Mouse (Mus musculus): ENCODE measurements around the gene Cd80. TPM values are rescaled to one million over a fixed set of nuclear protein-coding genes. Genes with fewer than 3 reads are reported as not detected.

The Cd80 gene
- polyA plus RNA-seq, 1 experiment from 2014 or later, result 0.59 TPM

GRCm38 (mm10) chr16:38451421-38452205 is 3.7 kb upstream of the Cd80 start:
- Histone ChIP-seq H3K4me2 (replicated peaks) (peak overlapping the region; percentile 77), H3K4me3 (peak overlapping the region; percentile 96), H3K9me3 (no peaks in the 10 kb centered on the region), H3K27me3 (no peaks in the 10 kb centered on the region), H3K27ac (replicated peaks) (peak overlapping the region; percentile 87), H3K4me1 (peaks cover 13% of the 10 kb centered on the region), H3K9ac (replicated peaks) (peak overlapping the region; percentile 98), H3K36me3 (peaks cover 22% of the 10 kb centered on the region)
- WGBS, result 43% methylated on average over 12 of the region's 12 CpGs
- no peak; the same call in 1 of the 2 replicates for ATAC-seq (replicated peaks)

GRCm38 (mm10) chr16:38452442-38453202 is 2.7 kb upstream of the Cd80 start, which contains the start of gene Adprh:
Gene Adprh, minus strand, starts transcription at chr16:38452703.
- Histone ChIP-seq H3K4me3 (peak within 1 kb of the TSS; percentile 96), H3K27me3 (no peaks in the 10 kb centered on the region), H3K4me2 (replicated peaks) (peak within 1 kb of the TSS; percentile 77), H3K27ac (replicated peaks) (peak within 1 kb of the TSS; percentile 87), H3K9me3 (no peaks in the 10 kb centered on the region), H3K36me3 (peaks cover 13% of the 10 kb centered on the region), H3K9ac (replicated peaks) (peak within 1 kb of the TSS; percentile 98), H3K4me1 (peaks cover 13% of the 10 kb centered on the region)
- WGBS, result 2% methylated on average over 52 of the region's 61 CpGs
- ATAC-seq (replicated peaks), result peak; percentile 98

- H3K4me3 ChIP-seq, result peak overlapping the region; percentile 96
- H3K9me3 ChIP-seq, result no peaks in the 10 kb centered on the region
- 21% methylated on average over 3 of the region's 3 CpGs for WGBS
- peak overlapping the region; percentile 77 for H3K4me2 ChIP-seq (replicated peaks)
- H3K27ac ChIP-seq (replicated peaks), result peak overlapping the region; percentile 87
- peaks cover 10% of the 10 kb centered on the region for H3K36me3 ChIP-seq
- H3K9ac ChIP-seq (replicated peaks), result peak overlapping the region; percentile 98
- H3K4me1 ChIP-seq, result peaks cover 13% of the 10 kb centered on the region
- no peak for ATAC-seq (replicated peaks)
- H3K27me3 ChIP-seq, result no peaks in the 10 kb centered on the region
These were observed 2.2 kb upstream of the Cd80 start for GRCm38 (mm10) chr16:38453203-38453553.

DNA sequence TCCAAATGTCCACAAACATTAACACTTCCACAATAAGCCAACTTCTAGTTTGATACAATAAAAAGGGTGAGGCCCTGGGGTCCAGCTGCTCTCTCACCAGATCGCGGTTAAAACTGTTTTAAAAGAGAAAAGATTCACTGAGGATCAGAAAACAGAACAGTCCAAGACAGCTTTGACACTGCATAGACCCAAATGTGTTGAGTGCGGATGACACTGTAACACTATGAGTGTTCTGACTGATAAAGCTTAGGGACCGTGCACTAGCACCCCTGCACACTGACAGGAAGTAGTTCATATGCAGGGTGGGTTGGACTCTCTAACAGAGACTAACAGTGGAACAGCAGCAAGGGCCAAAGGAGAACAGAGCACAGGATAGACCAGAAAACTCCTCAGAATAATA is 1.4 kb upstream of the Cd80 start:
- ATAC-seq (replicated peaks), result no peak
- Histone ChIP-seq H3K27ac (replicated peaks) (no peak overlapping the region), H3K9ac (replicated peaks) (no peak overlapping the region), H3K4me2 (replicated peaks) (no peak overlapping the region), H3K4me1 (peaks cover 13% of the 10 kb centered on the region), H3K4me3 (no peak overlapping the region), H3K9me3 (no peaks in the 10 kb centered on the region), H3K36me3 (peaks cover 6% of the 10 kb centered on the region), H3K27me3 (no peaks in the 10 kb centered on the region)
- 93% methylated on average over 4 of the region's 4 CpGs for WGBS

- peaks cover 13% of the 10 kb centered on the region for H3K4me1 ChIP-seq
- no peak overlapping the region for H3K4me3 ChIP-seq
- 78% methylated on average over 11 of the region's 11 CpGs for WGBS
- no peaks in the 10 kb centered on the region for H3K27me3 ChIP-seq
- H3K27ac ChIP-seq (replicated peaks), result no peak overlapping the region
- H3K9me3 ChIP-seq, result no peaks in the 10 kb centered on the region
- no peak for ATAC-seq (replicated peaks)
- no peak overlapping the region for H3K9ac ChIP-seq (replicated peaks)
- H3K4me2 ChIP-seq (replicated peaks), result no peak overlapping the region
- peaks cover 6% of the 10 kb centered on the region for H3K36me3 ChIP-seq
These were observed 667 bp upstream of the Cd80 start for GRCm38 (mm10) chr16:38454533-38455254.

DNA sequence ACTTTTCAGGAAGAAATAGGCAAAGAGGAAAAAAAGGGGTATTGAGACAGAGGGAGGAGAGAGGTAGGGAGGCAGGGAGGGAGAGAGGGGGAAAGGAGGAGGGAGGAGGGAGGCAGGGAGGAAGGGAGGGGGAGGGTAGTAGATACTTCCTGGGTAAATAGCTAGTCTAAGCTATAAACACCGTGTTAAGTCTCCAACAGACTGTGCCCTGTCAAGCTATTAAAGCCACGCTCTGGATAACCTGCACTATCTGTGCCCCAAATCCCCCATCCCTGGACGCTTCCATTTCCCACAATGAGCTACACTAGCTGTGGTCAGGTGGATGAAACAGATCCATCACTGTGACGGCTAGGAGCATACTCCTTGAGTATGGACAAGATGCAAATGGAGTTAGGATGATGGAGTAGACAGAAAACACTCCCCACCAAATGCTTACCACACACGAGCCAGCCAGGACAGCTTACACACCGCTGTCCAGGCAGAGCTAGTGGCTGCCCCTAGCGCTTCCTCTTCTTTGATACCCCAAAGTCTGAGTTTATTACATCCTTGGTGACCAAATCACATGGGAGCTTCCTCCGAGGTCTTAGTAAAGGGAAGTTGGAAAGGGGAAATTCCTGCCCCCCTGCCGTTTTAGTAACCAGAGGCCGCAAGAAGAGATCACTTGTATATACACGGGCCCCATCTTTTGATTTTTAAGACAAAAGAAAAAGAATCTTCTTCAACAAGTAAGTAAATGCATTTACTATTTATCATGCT is 1.6 kb downstream of the Cd80 start:
- H3K9me3 ChIP-seq, result no peaks in the 10 kb centered on the region
- H3K4me3 ChIP-seq, result no peak overlapping the region
- H3K27me3 ChIP-seq, result no peaks in the 10 kb centered on the region
- no peak overlapping the region for H3K27ac ChIP-seq (replicated peaks)
- H3K4me1 ChIP-seq, result peaks cover 3% of the 10 kb centered on the region; the same call in 1 of the 2 replicates
- H3K9ac ChIP-seq (replicated peaks), result no peak overlapping the region
- H3K4me2 ChIP-seq (replicated peaks), result no peak overlapping the region
- H3K36me3 ChIP-seq, result no peaks in the 10 kb centered on the region
- WGBS, result 69% methylated on average over 11 of the region's 11 CpGs
- no peak for ATAC-seq (replicated peaks)

DNA sequence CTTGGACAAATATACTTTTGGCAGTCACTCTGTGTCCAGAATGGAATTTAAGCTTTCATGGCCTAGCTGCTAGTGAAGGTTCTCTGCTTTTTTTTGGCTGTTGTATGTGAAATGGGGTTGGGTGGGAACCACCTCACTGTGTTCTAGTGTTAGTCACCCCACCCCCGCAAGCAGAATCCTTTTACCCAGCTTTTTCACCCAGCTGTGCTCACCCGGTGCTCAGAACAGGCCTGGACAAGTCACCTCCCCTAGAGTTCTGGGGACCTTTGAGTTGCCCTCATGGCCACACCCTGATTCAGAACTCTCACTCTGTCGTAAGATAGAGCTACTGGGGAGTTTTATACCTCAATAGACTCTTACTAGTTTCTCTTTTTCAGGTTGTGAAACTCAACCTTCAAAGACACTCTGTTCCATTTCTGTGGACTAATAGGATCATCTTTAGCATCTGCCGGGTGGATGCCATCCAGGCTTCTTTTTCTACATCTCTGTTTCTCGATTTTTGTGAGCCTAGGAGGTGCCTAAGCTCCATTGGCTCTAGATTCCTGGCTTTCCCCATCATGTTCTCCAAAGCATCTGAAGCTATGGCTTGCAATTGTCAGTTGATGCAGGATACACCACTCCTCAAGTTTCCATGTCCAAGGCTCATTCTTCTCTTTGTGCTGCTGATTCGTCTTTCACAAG is 3.4 kb downstream of the Cd80 start:
- ATAC-seq (replicated peaks), result no peak
- Histone ChIP-seq H3K27ac (replicated peaks) (no peak overlapping the region), H3K4me2 (replicated peaks) (no peak overlapping the region), H3K9me3 (no peaks in the 10 kb centered on the region), H3K27me3 (no peaks in the 10 kb centered on the region), H3K9ac (replicated peaks) (no peak overlapping the region), H3K4me3 (no peak overlapping the region), H3K36me3 (no peaks in the 10 kb centered on the region), H3K4me1 (no peaks in the 10 kb centered on the region)
- 73% methylated on average over 6 of the region's 6 CpGs for WGBS

GRCm38 (mm10) chr16:38459990-38460389 is 4.6 kb downstream of the Cd80 start:
- no peaks in the 10 kb centered on the region for H3K4me1 ChIP-seq
- H3K27ac ChIP-seq (replicated peaks), result no peak overlapping the region
- H3K27me3 ChIP-seq, result no peaks in the 10 kb centered on the region
- no peak for ATAC-seq (replicated peaks)
- H3K4me3 ChIP-seq, result no peak overlapping the region
- 88% methylated on average over 4 of the region's 4 CpGs for WGBS
- H3K4me2 ChIP-seq (replicated peaks), result no peak overlapping the region
- no peaks in the 10 kb centered on the region for H3K36me3 ChIP-seq
- H3K9ac ChIP-seq (replicated peaks), result no peak overlapping the region
- H3K9me3 ChIP-seq, result no peaks in the 10 kb centered on the region

DNA sequence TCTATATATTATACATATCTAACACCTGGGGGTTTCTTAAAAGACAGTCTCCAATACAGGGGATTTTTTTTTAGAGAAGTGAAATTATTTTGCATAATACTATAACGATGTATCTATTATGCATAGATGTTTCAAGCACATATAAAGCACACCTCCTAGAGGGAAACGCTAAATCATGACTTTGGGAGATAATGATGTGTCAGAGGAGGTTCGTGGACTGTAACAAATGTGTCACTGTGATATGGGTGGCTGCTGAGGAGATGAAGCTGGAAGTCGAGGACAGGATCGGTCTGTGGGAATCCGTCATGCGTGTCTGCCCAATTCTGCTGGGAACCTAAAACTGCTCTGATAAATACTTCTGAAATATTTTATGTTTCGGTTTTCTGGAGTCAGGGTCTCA is 6.4 kb downstream of the Cd80 start:
- Histone ChIP-seq H3K27ac (replicated peaks) (no peak overlapping the region), H3K9me3 (no peaks in the 10 kb centered on the region), H3K4me2 (replicated peaks) (no peak overlapping the region), H3K4me1 (no peaks in the 10 kb centered on the region), H3K9ac (replicated peaks) (no peak overlapping the region), H3K4me3 (no peak overlapping the region), H3K27me3 (no peaks in the 10 kb centered on the region), H3K36me3 (no peaks in the 10 kb centered on the region)
- ATAC-seq (replicated peaks), result no peak
- WGBS, result 86% methylated on average over 8 of the region's 8 CpGs

DNA sequence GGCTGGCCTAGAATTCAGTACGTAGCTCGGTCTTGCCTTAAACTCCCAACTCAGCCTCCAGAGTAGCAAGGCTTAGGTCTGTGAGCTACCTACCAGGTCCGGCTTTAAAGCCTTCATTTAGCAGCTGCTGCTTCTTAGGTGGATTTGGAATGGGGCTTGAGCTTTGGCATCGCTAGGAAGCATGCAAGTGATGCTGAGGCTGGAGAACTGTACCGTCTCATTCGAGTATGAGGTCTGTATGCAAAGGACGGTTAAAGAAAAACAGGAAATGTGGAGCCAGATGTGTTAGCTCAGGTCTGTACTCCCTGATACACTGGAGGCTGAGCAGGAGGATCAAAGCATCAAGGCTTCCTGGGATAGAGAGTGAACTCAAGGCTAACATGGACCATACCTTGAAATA is 6.8 kb downstream of the Cd80 start:
- Histone ChIP-seq H3K36me3 (no peaks in the 10 kb centered on the region), H3K27me3 (no peaks in the 10 kb centered on the region), H3K27ac (replicated peaks) (no peak overlapping the region), H3K4me2 (replicated peaks) (no peak overlapping the region), H3K4me3 (no peak overlapping the region), H3K9ac (replicated peaks) (no peak overlapping the region), H3K4me1 (no peaks in the 10 kb centered on the region), H3K9me3 (no peaks in the 10 kb centered on the region)
- ATAC-seq (replicated peaks), result no peak
- WGBS, result 90% methylated on average over 7 of the region's 7 CpGs

DNA sequence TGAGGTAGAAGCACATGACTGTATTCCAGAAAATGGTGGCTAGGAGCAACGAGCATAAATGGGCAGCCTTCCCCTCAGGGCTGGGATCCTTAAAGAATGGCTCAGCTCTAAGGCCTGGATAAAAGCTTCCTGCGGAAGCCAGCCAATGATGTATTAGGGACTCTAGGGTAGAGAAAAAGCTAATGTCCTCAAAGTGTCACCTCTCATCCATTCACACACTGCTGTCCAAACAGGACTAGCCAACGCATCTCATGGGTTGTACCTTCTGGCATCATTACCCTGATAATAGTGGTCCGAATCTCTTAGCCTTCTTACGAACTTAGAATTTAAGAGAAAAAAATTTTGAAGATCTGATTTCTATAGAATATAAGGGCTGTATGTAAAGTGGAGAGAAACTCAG is 7.9 kb downstream of the Cd80 start:
- no peak for ATAC-seq (replicated peaks)
- Histone ChIP-seq H3K36me3 (no peaks in the 10 kb centered on the region), H3K9ac (replicated peaks) (no peak overlapping the region), H3K4me2 (replicated peaks) (no peak overlapping the region), H3K9me3 (no peaks in the 10 kb centered on the region), H3K27me3 (no peaks in the 10 kb centered on the region), H3K4me3 (no peak overlapping the region), H3K4me1 (no peaks in the 10 kb centered on the region), H3K27ac (replicated peaks) (no peak overlapping the region)
- WGBS, result 87% methylated on average over 5 of the region's 5 CpGs

Measured in forebrain, embryonic 15.5 days (tissue).